Mouse (Mus musculus): ENCODE measurements around the gene B230217C12Rik.

The B230217C12Rik gene

DNA sequence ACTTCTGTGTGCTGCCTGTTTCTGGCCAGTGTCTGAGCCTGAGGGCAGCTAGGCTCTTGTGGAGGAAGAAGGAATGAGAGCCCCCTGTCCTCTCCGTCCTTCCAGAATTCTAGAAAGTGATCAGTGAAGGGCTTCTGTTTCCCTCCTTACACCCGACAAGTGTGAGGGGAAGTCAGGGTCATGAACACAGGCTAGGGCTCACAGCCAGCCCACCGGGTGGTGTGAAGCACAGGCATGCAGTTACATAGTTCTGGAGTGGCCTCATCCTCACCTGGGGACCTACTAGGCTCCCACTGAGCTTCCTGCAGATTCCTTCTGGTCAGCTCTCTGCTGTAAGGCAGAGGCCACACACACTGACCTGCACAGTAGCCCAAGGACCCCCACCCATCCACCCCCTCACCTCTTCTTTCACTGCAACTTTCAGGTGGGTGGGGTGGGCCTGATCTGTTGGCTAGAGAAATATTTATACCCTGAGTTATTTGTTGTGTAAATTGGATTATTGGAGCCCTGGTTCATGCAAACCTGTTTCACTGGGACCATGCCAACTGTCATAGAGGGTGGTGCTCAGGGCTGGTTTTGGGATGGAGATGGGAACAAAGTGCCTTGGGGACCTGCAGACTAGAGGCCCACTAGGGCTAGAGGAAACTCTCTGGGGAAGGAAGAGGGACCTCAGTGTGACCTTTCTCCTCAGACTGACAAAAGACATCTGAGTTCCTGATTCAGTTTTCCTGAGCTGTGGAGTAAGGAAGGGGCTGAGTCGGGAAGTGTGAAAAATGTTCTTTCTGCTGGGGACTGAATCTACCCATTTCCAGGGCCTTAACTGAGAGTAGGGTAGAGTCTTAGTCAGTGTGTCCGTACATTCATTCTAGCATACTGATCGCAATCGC, 31.1 kb upstream of the B230217C12Rik start:
- peak; percentile 16 for DNase-seq (ENCODE audit: low spot score)

DNA sequence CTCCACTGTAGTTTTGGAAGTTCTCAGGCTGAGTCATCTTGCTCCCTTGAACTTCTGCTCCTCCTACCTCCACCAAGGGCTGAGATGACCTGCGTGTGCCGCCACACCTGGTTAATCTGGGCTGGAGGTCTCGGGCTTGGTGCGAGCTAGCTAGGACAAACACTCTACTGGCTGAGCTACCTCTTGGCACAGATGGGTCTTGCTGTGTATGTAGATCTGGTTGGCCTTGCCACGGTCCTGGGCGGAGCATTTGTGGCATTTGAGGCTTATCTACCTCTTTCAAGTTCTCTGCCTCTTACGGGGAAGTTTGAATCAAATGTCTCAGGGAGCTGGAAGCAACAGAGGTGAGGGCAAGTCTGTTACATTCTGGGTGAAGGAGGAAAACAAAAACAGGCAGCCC, 30.2 kb upstream of the B230217C12Rik start:
- peak; percentile 29 for DNase-seq (ENCODE audit: low spot score)

DNA sequence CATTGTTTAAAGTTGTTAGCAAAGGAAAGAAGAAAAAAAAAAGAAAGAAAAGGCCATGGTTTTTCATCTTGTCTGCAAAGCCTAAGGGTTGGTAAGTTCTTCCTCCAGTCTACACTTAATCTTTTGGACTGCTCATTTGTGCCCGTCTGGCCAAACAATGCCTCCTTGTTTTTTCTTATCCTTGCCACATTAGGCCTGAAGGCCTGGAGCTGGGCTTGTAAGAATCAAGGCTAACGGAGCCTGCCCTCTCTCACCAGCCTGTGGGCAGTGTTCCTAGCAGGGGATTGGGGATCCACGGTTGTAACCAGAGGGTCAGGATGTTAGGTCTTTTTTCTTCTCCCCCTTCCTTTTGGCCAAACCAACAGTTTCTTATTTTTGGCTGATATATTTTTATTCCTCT, 29.6 kb upstream of the B230217C12Rik start:
- DNase-seq (ENCODE audit: low spot score), result no peak

DNA sequence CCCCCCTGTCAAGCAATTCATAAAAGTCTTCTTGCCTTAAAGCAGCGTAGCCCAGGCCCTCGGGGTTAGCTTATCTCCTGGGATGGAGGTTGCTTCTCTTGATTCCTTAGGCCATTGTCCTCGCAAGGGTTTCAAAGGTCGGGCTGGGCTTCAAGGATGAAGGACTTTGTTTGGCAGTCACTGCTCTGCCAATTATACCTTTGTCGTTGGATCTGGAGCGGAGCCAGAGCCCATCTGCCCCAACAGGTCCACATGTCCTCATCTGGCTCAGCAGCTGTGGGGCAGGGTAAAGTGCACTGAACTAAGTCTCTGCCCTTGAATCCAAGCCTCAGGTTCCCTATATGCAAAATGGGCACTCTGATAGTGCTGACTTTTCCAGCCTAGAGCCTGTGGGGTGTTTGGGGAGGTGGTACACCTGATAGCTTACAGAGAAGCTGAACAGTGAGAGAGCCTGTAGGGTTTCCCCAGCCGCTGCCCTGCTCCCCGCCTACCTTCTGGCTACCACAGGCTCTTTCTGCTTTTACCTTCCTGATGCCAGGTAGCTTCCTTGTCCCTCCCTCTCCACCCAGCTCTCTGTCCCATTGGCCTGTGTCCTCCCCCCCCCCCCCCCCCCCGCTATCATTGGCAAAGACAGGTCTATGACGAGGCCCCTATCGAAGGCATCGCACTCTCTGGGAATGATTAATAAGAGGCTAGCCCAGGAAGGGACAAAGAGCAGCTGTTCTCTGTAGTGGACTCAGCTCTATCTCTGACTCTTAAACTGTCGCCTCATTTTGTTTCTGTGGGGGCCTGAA, 28.8 kb upstream of the B230217C12Rik start:
- DNase-seq (ENCODE audit: low spot score), result peak; percentile 24

DNA sequence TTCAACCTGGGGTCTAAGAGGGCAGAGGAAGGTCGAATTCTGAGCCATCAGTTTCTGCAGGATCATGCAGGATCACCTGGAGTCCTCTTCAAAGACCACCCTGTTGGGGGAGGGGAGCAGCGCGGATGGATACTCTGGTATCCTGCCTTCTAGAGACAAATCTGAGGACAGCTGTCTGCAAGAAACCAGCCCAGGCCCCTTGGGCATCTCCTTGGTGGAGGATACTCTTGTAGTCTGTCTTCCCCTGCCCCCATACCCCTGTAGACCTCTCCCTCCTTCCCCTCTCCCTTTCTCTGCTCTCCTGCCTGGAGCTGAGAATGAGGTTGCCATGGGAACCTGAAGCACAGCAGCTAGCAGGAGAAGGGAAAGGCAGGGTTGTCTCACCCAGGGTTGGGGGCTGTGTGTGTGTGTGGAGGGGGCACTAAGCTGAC, 28.1 kb upstream of the B230217C12Rik start:
- DNase-seq (ENCODE audit: low spot score), result no peak

DNA sequence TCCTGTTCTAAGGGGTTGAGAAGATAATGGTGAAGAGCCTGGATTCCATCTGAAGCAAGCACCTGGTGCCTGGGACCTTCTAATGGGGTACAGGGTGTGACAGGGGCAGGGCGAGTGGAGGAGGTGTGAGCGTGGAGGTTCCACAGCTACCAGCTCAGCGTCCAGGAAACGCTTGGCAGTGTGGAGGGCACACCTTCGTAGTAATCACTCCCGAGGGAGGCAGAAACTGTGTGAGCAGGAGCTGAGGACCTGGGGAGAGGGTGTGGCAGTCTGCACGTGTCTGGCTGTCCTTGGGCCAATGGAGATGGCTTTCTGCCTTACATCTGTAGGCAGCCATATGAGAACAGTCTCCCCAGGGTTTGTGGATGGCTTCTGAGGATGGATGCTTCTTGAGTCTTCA, 27.5 kb upstream of the B230217C12Rik start:
- no peak for DNase-seq (ENCODE audit: low spot score)

DNA sequence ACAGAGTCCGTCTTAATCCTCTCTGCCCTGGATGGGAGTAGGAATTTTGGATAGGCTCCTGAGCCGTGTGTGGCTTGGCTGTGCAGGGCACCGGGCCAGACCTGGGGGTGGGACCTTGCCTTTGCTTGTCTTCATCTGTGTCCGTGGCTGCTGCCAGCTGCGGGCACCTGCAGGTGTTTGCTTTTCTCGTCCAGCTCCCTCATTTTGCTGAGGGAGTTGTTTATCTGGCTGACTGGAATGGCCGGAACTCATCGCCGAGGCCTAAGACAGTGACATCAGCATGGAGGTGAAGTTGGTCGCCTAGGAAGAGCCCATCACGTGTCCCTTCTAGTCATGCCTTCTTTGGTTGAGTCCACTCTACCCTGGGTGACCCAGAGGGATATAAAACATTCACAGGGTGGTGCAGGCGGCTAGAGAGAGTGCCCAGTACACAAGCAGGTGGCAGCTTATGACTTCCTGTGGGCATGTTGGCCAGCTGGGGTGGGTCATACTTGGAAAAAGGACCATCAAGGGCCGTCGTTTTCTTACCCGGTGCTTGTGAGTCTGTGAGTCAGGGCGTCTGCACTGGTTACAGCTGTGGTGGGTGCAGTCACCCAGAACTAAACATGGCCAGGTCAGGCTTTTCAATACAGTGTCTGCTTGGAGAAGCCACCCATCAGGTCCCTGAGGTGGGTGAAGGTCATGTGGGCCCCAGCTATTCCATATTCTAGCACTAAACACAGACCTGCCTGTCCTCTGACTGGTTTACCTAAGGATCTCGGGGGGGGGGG, 26.6 kb upstream of the B230217C12Rik start:
- DNase-seq (ENCODE audit: low spot score), result no peak

DNA sequence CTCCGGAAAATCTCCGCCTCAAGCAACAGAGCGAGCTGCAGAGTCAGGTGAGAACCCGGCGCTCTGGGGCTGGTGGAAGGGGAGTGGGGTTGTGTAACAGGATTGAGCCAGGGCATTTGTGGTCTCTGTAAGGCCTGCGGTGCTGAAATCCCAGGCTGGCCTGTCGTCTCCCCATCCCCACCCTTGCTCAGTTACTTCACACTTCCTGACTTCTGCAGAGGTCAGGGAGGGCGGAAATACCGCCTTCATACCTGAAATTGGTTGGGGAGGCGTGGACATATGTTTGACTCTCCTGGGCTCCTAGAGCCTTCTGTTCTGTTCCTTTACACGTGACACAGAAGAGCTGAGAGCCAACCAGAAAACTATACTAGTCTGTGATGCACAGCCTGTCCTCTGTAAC, 24.8 kb upstream of the B230217C12Rik start:
- DNase-seq (ENCODE audit: low spot score), result no peak

DNA sequence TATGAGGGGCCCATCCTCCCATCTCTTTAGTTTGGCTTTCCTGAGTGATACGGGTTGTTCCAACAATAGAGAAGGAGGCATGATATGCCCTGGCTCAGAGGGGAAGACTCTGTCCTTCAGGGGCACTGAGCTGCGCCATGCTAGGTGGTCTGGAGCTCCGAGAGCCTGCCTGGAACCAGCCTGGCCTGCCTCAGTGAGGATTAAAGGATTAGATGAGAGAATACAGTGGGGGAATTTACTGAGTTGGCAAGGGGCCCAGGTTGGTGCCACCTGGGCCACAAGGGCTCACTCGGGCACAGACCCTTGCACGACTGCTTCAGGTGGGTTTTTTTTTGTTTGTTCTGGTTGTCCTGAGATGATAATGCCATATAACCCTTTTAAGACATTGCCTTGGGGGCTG, 24.4 kb upstream of the B230217C12Rik start:
- DNase-seq (ENCODE audit: low spot score), result no peak

DNA sequence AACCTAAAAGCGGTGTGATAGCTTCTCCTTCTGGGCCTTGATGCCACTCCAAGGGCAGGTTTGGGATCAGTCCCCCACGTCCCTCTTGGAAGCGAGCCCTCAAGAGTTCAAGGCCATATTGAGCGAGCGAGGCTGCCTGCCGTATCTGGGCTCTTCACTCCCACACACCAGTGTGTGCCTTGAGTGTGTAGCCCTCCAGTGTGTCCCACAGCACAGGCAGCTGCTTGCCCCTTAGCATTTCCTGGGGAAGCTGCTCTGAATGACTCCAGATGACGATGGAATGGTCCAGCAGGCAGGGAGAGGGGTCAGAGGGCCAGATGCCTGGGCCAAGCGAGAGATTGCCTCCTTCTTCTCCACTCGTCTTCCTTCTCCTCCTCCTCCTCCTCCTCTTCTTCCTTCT, 23.7 kb upstream of the B230217C12Rik start:
- no peak for DNase-seq (ENCODE audit: low spot score)

DNA sequence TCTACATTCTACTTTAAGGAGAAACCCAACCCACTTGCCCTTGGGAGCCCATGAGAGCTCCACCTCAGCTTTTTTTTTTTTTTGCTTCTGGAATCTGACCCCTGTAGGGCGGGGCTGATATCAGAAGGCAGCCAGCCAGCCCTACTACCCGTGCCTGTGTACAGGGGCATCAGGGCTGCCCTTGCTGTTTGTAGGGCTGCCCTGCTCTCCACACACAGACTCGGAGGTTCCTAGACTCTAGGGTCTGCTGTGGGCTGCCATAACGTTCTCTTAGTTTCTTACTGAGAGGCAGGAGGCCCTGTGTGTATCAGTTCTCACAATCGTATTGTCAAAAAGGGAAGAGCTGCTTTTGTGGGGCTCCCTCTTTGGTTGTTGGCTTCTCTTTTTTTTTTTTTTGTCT, 23.2 kb upstream of the B230217C12Rik start:
- no peak for DNase-seq (ENCODE audit: low spot score)

DNA sequence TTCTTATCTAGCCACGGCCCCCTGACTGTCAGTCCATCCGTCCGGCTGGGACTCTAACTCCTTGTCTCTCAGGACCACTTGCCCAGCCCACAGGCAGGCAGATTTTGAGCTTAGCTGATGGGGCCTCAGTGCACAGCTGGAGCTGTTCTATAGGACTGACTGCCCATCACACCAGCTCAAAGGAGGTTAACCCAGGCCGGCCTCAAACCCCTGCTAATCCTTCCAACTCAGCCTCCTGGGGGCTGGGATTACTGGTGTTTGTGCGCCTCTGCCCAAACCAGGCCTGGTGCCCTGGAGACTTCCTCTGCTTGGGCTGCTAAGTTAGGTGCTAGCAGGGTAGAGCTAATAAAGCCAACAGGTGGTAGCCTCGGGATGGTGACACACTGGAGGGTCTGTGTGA, 22.6 kb upstream of the B230217C12Rik start:
- no peak for DNase-seq (ENCODE audit: low spot score)

DNA sequence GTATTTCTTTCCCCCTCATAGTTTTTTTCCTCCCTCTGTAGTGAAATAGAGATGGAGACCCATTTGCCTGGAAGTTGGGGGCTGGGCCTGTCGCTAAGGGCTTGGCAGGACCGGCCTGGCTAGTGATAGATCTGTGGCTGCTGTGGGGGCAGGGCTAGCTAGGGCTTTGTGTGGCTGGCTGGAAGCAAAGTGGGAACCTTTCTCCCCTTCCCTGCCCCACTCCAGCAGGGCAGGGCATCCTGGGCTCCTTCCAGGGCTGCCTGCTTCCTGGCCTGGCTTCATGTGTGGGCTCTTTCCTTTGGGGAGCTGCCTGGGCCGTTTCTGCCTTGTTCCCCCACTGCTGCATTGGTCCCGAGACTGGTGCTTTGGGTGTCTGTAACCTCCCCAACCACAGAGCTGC, 22.0 kb upstream of the B230217C12Rik start:
- DNase-seq (ENCODE audit: low spot score), result no peak

DNA sequence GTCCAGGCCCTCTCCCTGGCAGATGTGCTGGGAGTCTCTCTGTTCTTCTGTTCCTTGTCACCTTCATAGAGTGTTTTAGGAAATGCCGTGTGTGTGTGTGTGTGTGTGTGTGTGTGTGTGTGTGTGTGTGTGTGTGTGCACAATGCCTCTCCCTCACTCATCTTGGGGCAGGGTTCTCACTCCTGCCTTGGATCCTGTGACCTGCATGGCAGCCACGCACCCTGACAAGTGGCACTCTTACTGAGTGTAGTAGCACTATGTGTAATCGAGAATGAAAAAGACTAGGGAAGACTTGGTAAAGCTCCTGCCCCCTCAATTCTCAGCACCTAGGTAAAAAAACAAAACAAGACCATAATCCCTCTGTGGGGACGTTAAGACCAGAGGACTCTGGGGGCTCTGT, 21.5 kb upstream of the B230217C12Rik start:
- DNase-seq (ENCODE audit: low spot score), result no peak

DNA sequence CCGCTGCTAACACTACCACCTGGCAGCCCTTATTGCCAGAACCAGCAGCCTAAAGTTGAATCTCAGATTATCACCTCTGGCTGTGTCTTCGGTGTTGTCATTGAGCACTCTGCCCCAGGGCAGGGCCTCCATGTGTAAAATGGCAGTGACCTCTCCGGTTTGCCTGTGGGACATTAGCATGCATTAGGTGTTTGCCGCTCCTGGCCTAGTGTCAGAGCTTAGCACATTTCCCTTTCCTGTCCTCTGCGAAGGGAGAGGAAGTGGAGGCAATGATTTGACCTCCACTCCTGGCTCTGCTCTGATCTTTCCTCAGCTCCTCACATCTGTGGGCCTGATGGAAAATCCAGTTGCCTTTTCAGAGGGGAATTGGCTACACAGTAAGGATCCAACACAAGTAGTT, 20.7 kb upstream of the B230217C12Rik start:
- DNase-seq (ENCODE audit: low spot score), result no peak

DNA sequence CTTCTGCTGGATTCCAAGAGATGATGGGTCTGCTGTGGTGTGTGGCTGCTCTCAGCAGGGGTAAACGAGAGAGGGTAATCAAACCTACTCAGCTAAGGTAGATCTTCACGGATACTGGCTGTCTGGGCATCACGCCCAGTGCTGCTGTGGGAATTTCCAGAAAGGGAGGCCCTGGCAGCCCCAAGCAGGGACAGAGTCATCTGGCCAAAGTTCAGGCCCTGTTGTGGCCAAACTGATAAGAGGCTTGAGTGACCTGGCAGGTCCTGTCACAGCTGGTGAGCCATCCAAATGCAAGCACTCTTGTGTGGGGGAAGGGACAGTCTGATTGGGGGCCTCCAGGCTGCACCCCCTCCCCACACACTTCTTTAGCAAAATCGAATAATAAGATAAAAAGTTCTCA, 19.7 kb upstream of the B230217C12Rik start:
- DNase-seq (ENCODE audit: low spot score), result no peak

DNA sequence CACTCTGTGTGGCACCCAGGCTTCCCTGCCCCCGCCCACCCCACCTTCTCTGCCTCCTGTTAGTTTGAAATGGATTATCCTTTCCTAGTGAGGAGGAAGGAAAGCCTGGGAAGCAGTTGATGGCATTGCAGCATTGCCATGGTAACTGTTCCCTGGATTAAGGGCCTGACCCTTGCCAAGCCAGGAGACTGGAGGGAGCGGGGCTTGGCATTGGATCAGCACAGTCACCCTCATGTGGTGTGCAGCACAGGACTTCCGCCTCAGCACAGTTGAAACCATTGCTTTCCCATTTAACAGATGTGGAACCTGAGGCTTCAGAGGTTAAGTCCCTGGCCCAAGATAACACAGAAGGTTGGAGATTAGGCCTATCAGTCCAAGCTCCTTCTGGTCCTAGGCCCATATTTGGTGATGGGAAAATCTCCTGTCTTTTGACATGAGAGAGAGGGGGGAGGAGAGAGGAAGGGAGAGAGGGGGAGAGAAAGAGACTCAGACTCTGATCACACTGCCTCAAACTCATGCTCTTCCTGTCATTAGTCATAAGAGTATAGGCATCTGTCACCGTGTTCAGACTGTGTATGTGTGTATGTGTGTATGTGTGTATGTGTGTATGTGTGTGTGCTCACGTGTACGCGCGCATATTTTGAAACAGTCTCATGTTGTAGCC, 19.0 kb upstream of the B230217C12Rik start:
- no peak for DNase-seq (ENCODE audit: low spot score)

DNA sequence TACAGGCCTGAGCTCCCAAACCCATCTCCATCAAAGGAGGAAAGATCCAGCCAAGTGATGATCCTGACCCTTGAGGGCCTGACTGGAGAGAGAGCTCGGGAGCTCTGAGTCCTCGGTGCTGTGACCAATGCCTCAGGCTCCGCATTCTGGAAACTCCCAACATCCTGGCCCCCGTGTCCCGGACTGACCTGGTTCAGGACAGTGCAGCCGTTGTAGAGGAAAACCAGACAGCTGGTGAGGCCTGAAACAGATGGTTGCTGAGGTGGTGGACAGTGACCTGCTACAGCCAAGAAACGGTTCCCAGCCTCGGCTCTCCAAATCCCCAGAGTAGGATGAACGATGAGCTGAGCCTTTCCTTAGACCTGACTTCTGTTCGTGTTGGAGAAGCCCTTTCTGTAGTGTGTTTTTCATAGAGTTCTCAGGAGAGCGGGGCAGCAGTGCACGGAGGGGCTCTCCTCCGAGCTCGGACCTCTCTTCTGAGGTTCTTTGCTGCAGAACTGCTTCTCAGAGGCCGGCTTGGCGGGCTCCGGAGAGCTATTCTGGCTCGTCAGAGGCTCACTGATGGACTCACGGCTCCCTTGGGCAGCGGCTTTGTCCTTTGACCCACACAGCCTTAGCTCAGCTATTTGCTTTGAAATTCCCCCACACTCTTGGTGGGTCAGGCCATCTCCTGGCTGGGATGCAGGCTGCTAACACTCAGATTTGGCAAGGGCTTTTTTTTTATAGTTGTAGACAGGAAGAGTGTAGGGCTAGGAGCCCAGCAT, 17.6 kb upstream of the B230217C12Rik start:
- no peak for DNase-seq (ENCODE audit: low spot score)

DNA sequence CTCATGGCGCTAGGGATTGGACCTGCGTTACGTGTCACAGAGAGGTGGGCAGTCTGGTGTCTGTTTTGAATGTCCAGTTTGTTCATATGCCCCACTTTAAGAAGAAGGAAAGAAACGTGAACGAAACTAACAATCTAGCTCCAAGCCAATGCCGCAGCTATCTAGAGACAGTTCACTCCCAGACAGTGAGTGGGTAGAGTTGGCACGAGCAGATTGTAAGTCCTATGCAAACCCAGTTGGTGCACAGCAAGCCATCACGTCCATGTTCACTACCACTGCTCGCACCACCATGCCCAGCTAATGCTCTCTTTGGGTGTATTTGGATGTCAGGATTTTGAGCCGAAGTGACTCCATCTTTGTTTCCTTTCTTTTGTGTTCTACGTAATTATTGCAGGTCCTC, 16.4 kb upstream of the B230217C12Rik start:
- no peak for DNase-seq (ENCODE audit: low spot score)

DNA sequence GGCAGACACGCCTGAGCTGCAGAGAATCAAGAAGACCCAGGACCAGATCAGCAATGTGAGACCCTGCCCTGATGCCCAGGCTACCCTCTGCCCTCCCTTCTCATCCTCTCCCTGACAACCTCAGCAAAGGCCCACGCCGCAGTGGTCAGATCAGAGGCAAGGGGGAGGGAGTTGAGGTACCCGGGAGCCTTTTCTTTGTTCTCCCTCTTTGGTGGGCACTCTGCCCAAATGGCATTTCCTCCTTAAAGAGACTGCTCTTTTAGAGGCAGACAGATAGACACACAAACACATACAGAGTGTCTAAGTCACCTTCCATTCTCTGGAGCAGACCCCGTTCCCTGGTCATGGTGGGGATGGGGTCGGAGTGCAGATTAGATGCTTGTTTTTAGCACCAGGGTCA, 15.7 kb upstream of the B230217C12Rik start:
- DNase-seq (ENCODE audit: low spot score), result no peak

DNA sequence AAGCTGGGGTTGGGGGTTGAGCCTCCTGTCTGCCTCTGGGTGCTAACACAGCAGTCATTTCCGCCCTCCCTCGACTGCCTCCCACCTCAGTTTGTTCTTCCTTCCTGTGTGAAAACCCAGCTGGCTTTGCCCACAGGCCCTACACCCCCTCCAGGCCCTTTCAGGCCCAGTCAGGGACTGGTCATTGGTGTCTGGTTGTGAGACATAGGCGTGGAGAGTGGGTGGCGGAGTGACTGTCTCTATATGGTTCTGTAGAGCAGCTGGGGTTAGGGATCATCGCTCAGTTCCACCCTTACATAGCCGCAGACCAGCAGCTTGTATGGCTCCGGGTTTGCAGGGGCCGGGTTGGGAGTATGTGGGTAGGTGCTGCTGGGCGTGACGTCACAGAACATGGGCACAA, 15.3 kb upstream of the B230217C12Rik start:
- DNase-seq (ENCODE audit: low spot score), result no peak

Measured in urinary bladder, postnatal 25 days (tissue).